Mouse (Mus musculus): ENCODE results near the gene Trap1a.
"Not testable (repeated sequence)": the region's sequence is repeated elsewhere in the genome, so short reads cannot be mapped to it uniquely, and the experiment has no call there.

Trap1a gene

DNA sequence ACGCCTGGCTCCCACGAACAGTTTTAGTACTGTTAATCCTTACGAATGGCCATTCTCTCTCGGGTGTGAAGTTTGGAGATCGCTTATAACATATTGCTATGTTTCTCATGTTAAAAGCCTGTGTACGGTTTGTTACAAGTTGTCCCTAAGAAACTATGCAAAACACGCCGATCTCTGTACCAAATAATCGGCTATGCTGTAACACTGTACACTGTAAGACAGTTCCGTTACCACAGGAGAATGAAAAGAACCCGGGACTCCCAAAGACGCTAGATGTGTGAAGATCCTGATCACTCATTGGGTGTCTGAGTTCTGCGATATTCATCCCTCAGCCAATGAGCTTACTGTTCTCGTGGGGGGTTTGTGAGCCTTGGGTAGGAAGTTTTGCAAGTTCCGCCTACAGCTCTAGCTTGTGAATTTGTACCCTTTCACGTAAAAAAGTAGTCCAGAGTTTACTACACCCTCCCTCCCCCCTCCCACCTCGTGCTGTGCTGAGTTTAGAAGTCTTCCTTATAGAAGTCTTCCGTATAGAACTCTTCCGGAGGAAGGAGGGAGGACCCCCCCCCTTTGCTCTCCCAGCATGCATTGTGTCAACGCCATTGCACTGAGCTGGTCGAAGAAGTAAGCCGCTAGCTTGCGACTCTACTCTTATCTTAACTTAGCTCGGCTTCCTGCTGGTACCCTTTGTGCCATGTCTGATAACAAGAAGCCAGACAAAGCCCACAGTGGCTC is at the start of gene Trap1a:
Trap1a (plus strand) TSS at position 421 of the 732 bp plus-strand sequence.
- DNase-seq: no peak

DNA sequence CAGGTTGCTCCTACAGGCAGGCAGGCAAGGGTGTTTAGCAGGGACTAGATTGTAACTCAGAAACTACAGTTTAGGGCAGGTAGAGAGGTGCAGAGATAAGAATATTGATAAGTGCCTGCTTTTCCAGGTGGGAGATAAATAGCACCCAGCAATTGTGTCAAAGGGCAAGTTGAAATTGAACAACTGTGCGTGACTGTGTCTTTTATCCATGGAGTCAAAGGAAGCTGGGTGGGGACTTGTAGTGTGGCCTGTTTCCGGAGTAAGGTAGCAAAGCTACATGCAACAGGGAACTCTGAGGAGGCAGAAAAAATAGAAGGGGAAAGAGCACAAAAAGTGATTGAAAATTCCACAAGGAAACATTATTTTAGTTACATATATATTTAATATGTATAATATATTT is 40.4 kb upstream of the Trap1a start:
- DNase-seq: no peak

DNA sequence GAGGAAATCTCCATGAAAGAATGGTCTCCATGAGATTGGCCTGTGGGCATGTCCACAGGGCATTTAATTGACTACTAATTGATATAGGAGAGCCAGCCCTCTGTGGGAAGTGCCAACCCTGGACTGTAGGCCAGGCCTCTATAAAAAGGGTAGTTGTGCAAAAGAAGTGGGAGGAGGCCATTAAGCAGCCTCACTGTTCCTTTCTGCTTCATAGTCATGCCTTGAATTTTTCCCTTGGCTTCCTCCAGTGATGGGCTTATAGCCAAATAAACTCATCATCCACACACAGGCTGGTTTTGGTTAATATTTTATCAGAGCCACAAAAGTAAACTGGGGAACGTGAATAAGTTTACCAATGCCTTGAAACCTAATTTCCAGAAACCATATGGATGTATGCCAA is 38.2 kb upstream of the Trap1a start:
- no peak for DNase-seq

DNA sequence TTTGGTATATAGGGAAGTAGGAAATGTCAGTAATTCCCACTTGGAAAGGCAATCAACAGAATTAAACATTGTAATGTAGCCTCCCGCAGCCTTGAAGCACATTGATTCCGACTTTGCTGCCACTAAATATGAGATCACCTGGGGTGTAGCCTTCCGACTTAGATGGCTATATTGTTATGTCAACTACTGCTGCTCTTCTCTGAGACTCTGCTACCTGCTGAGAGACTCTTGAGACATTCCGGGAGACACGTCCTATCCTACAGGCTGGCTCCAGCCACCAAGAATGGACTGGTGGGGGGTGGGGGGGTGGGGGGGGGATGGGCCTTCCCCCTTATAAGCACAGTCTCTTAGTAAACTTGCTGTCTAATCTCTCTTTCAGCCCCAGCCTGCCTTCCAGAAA is 16.1 kb upstream of the Trap1a start:
- DNase-seq: not testable (repeated sequence)

DNA sequence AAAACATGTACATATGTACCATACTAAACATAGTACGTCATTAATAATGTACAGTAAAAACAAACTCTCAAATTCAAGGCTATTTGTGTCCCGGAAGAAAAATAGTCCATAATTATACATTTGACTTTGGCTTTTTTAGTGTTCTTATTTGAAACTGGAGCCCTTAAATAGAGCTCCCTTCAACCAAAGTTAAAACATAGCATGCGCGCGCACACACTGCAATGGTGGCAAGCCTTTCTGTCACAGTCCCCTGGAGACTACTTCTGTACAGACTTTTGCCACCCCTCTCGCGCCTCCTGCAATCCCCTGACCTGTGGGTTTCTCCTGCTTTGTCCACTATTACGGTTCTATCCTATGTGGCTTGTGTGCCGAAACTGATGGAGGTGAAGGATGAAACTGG is 900 bp upstream of the Trap1a start:
- no peak for DNase-seq

DNA sequence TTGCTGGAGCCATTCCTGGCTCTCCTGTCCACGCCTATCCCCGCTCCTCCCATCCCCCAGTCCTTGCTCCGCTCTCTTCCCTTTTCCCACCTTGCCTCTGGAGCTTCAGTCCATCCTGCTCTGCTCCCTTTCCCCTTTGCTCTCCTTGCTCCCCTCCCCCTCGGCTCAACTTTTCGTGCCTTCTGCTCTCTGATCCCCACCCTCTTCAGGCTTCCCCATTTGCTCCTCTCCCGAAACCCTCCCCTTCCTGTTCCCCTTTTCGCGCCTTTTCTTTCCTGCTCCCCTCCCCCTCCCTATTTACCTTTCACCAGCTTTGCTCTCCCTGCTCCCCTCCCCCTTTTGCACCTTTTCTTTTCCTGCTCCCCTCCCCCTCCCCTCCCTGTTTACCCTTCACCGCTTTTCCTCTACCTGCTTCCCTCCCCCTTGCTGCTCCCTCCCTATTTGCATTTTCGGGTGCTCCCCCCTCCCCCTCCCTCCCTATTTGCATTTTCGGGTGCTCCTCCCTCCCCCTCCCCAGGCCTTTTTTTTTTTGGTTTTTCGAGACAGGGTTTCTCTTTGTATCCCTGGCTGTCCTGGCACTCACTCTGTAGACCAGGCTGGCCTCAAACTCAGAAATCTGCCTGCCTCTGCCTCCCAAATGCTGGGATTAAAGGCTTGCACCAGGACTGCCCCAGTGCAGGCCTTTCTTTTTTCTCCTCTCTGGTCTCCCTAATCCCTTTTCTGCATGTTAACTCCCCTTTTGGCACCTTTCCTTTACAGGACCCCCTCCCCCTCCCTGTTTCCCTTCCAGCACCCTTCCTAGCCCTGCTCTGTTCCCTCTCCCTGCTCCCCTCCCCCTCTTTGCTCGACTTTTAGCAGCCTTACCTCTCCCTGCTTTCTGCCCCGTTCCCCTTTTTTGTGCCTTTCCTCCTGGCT is 1.3 kb downstream of the Trap1a start:
- DNase-seq: no peak

DNA sequence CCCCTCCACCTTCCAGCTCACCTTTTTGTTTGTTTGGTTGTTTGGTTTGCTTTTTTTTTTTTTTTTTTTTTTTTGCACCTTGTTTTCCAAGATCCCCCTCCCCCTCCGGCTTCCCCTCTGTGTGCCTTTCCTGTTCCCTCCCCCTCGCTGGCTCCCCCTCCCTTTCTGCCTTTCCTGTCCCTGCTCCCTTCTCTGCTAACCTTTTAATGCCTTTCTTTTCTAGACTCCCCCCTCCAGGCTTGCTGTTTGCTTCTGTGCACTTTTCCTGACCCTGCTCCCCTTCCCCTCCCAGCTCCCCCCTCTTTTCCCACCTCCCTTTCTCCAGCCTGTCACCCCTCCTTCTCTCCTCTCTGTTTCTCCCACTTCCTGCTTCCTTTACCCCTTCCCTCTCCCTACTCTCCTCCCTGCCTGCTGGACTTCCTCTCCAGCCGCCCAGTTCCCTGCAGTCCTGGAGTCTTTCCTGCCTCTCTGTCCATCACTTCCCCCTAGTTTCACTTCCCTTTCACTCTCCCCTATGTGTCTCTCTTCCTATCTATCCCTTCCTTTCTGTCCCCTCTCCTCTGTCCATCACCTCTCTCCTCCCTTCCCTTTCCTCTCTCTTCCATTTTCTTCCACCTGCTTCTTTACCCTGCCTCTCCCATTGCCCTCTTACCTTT is 2.1 kb downstream of the Trap1a start:
- DNase-seq: no peak

DNA sequence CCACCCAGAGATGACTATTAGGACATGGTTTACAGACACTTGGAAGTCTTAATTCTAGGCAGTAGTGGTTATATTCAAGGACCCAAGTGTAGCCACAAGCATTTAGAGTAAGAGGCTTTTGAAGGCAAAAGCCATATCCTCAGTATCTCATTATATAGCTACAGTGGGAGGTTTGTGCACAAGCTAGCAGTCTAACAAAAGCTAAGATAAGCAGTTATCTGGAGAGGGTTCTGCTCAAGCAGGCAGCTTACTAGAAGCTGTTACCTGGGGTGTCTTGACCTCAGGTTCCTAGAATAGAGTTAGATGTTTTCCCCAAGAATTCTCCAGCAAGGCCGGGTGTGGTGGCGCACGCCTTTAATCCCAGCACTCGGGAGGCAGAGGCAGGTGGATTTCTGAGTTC is 6.1 kb downstream of the Trap1a start:
- DNase-seq: no peak

DNA sequence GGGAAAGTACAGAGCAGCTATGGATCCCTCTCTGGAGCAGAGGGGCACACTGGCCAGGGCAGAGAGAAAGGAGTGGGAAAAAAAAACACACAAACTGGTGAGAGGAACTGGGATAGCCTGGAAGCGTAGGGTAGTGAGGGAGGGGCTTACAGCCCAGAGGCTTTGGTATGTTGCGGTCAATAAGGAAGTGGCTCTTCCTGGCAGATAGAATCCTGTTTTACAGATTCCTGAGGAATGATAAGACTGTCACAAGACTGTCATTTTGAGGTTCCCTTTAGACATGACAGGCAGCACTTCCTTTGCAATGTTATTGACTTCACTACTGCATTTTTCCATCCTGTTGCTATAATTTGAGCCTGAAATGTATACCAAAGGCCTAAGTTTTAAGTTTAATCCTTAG is 7.7 kb downstream of the Trap1a start:
- no peak for DNase-seq

DNA sequence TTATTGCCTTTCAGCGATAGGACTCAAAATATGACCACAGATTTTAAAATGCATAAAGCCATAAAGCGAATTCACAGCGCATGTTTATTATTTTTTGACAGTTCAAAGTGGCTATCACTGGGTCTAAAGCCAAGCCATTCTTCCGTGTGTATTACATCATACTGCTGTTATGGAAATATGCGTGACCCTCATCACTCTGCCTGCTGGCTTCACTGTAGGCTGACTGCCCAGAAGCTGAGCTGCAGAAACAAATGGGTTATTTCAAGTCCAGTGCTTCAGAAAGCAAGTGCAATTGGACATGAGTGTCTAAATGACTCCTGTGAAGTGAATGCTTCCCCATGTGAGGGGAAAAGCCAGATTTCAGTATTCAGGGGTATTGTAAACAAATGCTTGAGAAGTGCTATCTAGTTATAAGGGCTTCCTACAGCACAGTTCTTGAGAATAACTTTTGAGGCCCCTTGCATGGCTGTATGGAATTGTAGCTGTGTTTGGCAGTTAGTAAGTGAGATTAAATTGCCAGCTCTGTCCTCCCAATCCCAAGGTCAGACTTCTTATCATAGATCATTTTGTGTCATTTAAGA is 18.8 kb downstream of the Trap1a start:
- no peak for DNase-seq

DNA sequence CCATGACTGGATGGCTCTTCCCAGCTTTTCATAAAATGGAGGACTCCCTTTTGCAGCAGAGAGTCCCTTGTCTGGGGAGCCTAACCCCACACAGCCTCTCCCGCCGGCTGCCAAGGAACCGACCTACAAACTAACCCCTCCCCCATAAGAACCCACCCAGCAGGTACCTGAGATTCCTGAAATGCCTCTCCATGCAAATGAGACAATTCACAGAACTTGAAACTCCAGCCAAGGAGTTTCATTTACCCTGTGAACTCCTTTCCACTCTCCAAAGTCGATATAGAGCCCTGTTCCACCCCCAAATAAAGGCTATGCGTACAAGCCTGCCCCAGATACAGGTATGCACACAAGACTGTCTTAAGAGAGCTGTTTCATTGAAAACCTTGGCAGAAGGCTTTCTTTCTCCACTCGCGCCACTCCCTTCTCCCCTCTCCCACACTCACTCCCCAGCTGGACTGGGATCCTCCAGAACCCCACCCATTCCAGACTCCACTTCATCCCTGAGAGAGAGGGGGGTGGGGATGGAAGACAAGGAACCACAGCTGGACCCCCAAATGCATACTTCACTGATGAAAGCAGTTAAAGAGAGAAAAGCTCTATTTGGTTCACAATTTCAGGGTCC is 24.3 kb downstream of the Trap1a start:
- no peak for DNase-seq

DNA sequence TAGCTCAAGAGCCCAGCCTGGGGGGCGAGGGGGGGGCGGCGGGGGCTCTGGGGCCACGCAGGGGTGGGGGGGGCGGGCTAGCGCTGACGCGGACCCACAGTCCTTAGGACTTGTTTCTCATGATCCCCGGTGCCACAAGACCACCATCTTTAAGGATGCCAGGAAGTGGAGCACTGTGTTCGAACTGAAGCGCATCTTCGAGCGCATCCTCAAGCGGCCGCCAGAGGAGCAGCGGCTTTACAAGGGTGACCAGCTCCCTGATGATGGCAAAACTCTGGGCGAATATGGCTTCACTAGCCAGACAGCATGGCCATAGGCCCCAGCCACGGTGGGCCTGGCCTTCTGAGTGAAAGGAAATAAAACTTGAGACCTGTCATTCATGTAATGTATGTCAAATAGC is 24.9 kb downstream of the Trap1a start:
- DNase-seq: no peak

DNA sequence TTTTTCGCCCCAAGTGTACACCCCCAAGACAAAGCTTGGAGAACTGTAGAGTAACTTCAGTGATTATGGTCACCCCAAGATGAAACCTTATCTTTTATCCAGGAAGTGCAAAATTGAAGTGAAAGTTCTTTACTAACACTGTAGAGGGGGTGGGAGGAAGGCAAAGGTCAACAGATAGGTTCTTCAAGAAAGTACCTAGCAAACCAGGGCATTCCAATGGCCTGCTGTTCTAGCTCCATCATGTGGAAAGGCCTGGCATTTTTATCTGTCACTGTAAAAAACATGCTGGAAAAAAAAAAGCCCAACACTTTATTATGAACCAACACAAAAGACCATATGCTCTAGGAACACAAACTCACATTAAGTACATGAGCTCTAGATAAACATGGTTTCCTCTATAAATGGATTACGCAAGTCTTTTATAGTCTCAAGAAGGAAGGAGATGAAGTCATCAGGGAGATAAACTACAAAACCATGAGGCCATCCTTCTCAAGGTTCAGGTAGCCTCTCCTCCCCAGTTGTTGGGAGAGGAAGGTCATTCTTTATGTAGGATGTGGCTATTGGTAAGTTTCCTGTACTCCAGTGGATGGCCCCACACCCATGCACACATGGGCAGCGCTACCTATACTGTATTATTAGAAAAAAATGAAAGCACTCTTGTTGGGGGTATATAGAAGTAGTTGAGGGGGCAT is 33.5 kb downstream of the Trap1a start:
- DNase-seq: no peak

DNA sequence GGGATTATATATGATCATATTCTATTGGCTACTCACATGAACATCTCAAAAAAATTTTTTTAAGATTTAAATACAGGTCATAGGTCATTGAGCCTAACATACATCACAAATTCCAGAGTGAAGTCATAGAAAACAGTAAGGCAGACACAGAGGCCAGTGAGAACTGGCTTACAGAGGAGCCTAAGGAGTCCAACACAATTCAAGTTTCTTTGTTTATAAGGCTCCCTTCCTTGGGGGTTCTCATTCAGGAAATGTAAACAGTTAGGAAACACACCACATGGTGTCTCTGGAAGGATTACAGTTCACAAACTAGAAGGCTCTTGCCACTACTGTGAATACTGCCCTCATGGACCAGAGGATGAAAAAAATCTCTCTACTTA is 34.0 kb downstream of the Trap1a start:
- no peak for DNase-seq

DNA sequence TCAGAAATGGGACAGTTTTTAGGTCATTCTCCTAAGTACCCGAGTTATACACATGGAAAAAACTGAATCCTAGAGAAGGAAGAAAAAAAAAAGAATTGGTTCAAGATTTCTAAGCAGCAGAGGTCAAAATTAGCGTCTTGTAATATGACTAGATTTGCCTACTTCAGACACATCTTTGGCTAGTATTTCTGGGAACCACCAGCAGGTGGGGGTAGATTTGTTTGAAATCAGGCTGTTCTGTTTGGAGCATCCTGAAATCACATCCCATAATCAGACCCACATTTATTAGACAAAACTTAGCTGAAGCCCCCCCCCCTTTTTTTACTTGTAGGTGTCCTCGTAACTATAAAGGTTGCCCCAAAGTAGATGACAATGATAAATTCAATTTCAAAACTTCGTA is 35.6 kb downstream of the Trap1a start:
- peak; percentile 14 for DNase-seq

DNA sequence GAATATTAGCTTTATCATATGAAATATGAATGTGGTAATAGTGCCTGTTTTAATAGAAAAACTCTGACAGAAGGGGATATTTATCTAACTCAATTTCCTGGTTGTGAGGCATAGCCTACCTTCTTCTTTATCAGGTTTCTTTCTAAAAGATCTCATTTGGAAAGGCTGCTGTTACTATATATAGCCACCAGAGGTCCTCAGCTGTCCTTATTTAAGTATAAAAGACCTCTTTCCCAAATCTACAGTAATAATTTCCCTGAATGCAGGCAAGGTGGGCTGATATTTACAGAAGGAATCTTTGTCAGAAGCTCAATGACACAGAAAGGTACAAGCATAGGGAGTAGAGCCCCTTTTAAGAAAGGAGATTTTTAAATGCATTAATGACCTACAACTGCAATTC is 39.2 kb downstream of the Trap1a start:
- DNase-seq: no peak

Data from right cerebral cortex, postnatal 25 days (tissue).